Mouse (Mus musculus) brown adipose tissue, adult 24 weeks (tissue): ENCODE results near the gene Slc35f6. TPM values are rescaled to one million over a fixed set of nuclear protein-coding genes. Genes with fewer than 3 reads are reported as not detected.

Source experiments
- H3K27ac ChIP-seq: fragments of 200-500 bp; replicated peaks from 2 replicates; pipeline ENCODE4 v1.5.1; 2012; ENCODE audit warnings: low read depth, mild to moderate bottlenecking, low read length
- H3K4me1 ChIP-seq: fragments of 200-500 bp; 2 replicates; pipeline ENCODE4 v1.6.1; 2012; ENCODE audit warnings: low read length, mixed read lengths; ENCODE audit not compliant: control insufficient read depth, insufficient read depth, insufficient read length
- H3K4me3 ChIP-seq: fragments of 200-500 bp; 2 replicates; pipeline ENCODE4 v1.5.1; 2012; ENCODE audit warnings: low read depth, mild to moderate bottlenecking, low read length, moderate library complexity; ENCODE audit not compliant: insufficient read depth
- polyA plus RNA-seq: library from polyadenylated mRNA; stranded (reverse); fragments of >200 nt; gene quantifications from 2 replicates; pipeline ENCODE4 v1.2.4, GENCODE M21; 2012; ENCODE audit not compliant: missing spikeins, insufficient read depth, insufficient read length

Gene Slc35f6
- polyA plus RNA-seq, 1 experiment: 20.9 TPM

GRCm38 (mm10) chr5:30615819-30616218 is 31.9 kb upstream of the Slc35f6 start:
- peaks cover 40% of the 10 kb centered on the region for H3K4me1 ChIP-seq

GRCm38 (mm10) chr5:30616644-30617043 is 31.1 kb upstream of the Slc35f6 start:
- Histone ChIP-seq H3K4me3 (no peak overlapping the region), H3K4me1 (peaks cover 36% of the 10 kb centered on the region), H3K27ac (peak overlapping the region; percentile 65)

More at GRCm38 (mm10) chr5:30615819-30616218, 31.9 kb upstream of the Slc35f6 start:
- H3K4me3 ChIP-seq: no peak overlapping the region
- H3K27ac ChIP-seq: peak overlapping the region; percentile 64

- H3K4me3 ChIP-seq: no peak overlapping the region
- H3K27ac ChIP-seq: peak overlapping the region; percentile 73
- H3K4me1 ChIP-seq: peaks cover 33% of the 10 kb centered on the region
Observed at GRCm38 (mm10) chr5:30617357-30617756, 30.4 kb upstream of the Slc35f6 start.

- Histone ChIP-seq H3K4me1 (peaks cover 33% of the 10 kb centered on the region), H3K27ac (peak overlapping the region; percentile 91), H3K4me3 (no peak overlapping the region)
Observed at GRCm38 (mm10) chr5:30617851-30618250, 29.9 kb upstream of the Slc35f6 start.

- Histone ChIP-seq H3K4me1 (peaks cover 33% of the 10 kb centered on the region), H3K27ac (peak overlapping the region; percentile 91), H3K4me3 (no peak overlapping the region)
Observed at GRCm38 (mm10) chr5:30618376-30619003, 29.2 kb upstream of the Slc35f6 start.

GRCm38 (mm10) chr5:30619211-30619610 is 28.5 kb upstream of the Slc35f6 start:
- peak overlapping the region; percentile 91; the same call in 1 of the 2 replicates for H3K27ac ChIP-seq
- no peak overlapping the region for H3K4me3 ChIP-seq
- H3K4me1 ChIP-seq: peaks cover 30% of the 10 kb centered on the region

GRCm38 (mm10) chr5:30620567-30620966 is 27.2 kb upstream of the Slc35f6 start:
- peaks cover 28% of the 10 kb centered on the region for H3K4me1 ChIP-seq
- no peak overlapping the region for H3K4me3 ChIP-seq
- no peak overlapping the region for H3K27ac ChIP-seq

GRCm38 (mm10) chr5:30621211-30621790 is 26.4 kb upstream of the Slc35f6 start:
- peaks cover 28% of the 10 kb centered on the region for H3K4me1 ChIP-seq
- no peak overlapping the region for H3K27ac ChIP-seq
- H3K4me3 ChIP-seq: no peak overlapping the region

- Histone ChIP-seq H3K4me3 (no peak overlapping the region), H3K27ac (no peak overlapping the region), H3K4me1 (peaks cover 24% of the 10 kb centered on the region)
Observed at GRCm38 (mm10) chr5:30621844-30622176, 25.9 kb upstream of the Slc35f6 start.

- H3K4me3 ChIP-seq: peak overlapping the region; percentile 11; the same call in 1 of the 2 replicates
- peaks cover 24% of the 10 kb centered on the region for H3K4me1 ChIP-seq
- H3K27ac ChIP-seq: no peak overlapping the region
Observed at GRCm38 (mm10) chr5:30622177-30622840, 25.4 kb upstream of the Slc35f6 start.

GRCm38 (mm10) chr5:30622841-30623185 is 24.9 kb upstream of the Slc35f6 start:
- H3K4me3 ChIP-seq: no peak overlapping the region
- H3K4me1 ChIP-seq: peaks cover 20% of the 10 kb centered on the region
- H3K27ac ChIP-seq: no peak overlapping the region

GRCm38 (mm10) chr5:30623380-30623779 is 24.4 kb upstream of the Slc35f6 start:
- H3K27ac ChIP-seq: no peak overlapping the region
- H3K4me3 ChIP-seq: no peak overlapping the region
- peaks cover 14% of the 10 kb centered on the region for H3K4me1 ChIP-seq

- Histone ChIP-seq H3K4me3 (no peak overlapping the region), H3K27ac (peak overlapping the region; percentile 41; the same call in 1 of the 2 replicates), H3K4me1 (peaks cover 8% of the 10 kb centered on the region)
Observed at GRCm38 (mm10) chr5:30624311-30624710, 23.4 kb upstream of the Slc35f6 start.

- Histone ChIP-seq H3K27ac (peak overlapping the region; percentile 41), H3K4me1 (peaks cover 8% of the 10 kb centered on the region), H3K4me3 (no peak overlapping the region)
Observed at GRCm38 (mm10) chr5:30624908-30625307, 22.8 kb upstream of the Slc35f6 start.

- no peak overlapping the region for H3K4me3 ChIP-seq
- peaks cover 8% of the 10 kb centered on the region for H3K4me1 ChIP-seq
- H3K27ac ChIP-seq: peak overlapping the region; percentile 41
Observed at GRCm38 (mm10) chr5:30625379-30625778, 22.4 kb upstream of the Slc35f6 start.
